Mouse (Mus musculus) heart, adult 2 months (tissue): ENCODE results near the gene Cldnd1.

Experiments
- CTCF ChIP-seq: fragments of 200-600 bp; IDR thresholded peaks from 2 replicates; pipeline ENCODE4 v1.8.1; 2022; ENCODE audit warnings: antibody characterized with exemption, mild to moderate bottlenecking, moderate library complexity
- EP300 ChIP-seq: fragments of 200-500 bp; IDR thresholded peaks from 2 replicates; pipeline ENCODE4 v1.6.1; 2011; ENCODE audit warnings: low read depth, low read length, control low read depth; ENCODE audit not compliant: insufficient read depth
- POLR2A ChIP-seq: fragments of 200-500 bp; IDR thresholded peaks from 2 replicates; pipeline ENCODE4 v1.6.1; 2011; ENCODE audit warnings: mild to moderate bottlenecking, low read depth, low read length, control low read depth; ENCODE audit not compliant: insufficient read depth

DNA sequence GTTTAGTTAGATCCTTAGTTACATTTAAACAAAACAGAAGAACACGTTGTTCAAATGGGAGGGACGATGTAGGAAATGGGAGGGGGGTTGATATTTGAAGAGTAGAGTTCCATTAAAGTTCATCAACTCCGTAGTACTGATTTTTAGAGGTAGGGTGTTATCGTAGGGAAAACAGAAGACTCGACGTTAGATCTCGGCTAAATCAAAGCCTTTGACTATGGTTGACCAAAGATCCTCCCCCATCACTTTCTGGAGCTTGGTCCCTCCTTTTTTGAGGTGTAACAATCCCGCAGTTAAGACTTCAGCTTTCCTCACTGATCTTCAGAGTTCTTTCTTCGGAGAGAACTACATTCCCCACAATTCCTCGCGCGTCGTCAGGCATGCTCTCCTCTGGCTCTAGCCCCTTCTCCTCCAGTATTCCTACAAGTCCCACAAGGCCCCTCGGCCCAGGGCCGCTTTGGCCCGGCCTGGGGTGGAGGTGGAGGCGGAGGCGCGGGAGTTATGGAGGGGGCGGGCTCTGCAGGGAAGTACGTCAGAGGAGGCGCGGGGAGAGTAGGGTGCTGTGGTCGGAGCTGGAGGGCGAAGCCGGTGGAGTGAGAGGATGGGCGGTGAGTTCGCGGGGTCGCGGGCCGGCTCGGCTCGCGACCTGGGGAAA lies at the start of gene Cldnd1:
- TF ChIP-seq POLR2A (peak; percentile 68), CTCF (no peak), EP300 (no peak)
